Mouse (Mus musculus) kidney, adult 11 months (tissue): ENCODE results near the gene Ssxb8.
"Not testable (repeated sequence)": the region's sequence is repeated elsewhere in the genome, so short reads cannot be mapped to it uniquely, and the experiment has no call there.

Experiments used
- DNase-seq: peaks from one replicate; pipeline ENCODE4 v3.0.0; 2022

Ssxb8 gene

DNA sequence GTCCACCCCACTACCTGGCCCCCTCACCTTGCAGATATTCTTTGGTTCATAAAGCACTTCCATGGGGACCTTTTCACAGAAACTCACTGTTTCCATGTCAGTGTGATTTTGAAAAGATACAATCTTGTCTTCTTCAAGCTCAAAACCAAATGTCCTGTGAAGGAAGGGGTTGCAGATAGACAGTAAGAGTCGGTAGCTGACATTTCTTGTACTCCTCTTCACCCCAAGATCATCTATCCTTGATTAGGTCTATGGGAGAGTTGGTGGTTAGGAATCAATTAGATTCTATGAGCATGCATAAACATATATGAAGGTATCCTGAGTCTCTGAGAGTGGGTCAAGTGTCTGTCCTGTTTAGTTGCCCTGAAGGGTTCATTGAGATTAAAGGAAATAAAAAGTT is at the start of gene Ssxb8:
Gene Ssxb8 (minus strand): TSS at position 101 of the 400 bp plus-strand sequence.
- DNase-seq, result not testable (repeated sequence)

DNA sequence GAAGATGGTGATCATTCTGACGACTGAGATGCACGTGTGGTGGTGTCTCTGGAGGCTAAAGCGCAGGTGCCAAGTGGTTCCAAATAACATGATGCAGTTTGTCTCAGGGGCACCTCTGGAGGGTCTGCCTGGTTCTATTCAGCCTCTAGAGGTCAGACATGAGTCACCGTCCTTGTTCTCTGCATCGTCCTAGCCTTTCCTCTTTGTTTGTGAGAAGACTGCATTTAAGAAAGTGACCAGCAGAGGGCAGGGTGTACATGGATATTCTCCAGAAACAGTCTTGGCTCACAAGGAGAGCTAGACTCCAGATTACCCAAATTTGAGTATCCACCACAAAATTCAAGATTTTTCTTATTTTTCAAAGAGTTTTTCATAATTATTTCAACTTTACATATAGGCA is 42.3 kb upstream of the Ssxb8 start:
- DNase-seq, result no peak

GRCm38 (mm10) chrX:8663085-8663484 is 27.6 kb downstream of the Ssxb8 start:
- DNase-seq, result no peak
